Mouse (Mus musculus): ENCODE measurements around the gene Plek. TPM values are rescaled to one million over a fixed set of nuclear protein-coding genes. Genes with fewer than 3 reads are reported as not detected.

Gene Plek
- total RNA-seq, 2 experiments from 2014 or later = 0.64 to 1.4 TPM

DNA sequence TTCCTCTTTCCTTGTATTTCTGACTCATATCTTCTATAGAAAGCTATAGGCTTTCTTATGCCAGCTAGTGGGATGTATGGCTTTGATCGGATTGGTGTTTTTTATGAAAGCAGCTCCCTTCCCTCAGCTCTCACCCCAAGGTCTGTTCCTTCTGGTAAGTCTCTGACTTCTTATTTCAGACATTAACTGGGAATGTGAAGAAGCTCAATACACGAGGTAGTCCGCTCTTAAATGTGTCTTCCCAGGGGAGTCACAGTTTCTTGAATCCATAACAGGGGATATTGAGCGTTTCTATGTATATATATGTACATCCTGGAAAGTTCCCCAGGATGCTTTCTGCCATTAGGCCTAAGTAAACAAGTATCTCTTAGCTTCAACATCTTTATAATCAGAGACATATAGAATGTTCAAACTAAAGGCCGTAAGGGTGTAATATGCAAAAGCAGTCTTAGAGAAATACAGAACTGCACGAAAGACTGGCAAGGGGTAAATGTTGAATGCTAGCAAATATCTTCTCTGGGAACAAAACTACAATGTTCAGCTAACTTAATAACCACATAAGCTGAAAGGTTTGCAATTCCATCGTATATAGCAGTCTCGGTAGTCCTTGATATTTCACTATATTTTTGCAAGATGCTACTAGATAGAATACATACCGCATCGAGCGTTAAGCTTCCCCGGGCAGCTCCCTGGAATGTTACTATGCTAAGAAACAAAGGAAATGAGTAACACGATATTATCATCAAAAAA lies 101.8 kb downstream of the Plek start:
- no peak for DNase-seq (ENCODE audit: low spot score)

DNA sequence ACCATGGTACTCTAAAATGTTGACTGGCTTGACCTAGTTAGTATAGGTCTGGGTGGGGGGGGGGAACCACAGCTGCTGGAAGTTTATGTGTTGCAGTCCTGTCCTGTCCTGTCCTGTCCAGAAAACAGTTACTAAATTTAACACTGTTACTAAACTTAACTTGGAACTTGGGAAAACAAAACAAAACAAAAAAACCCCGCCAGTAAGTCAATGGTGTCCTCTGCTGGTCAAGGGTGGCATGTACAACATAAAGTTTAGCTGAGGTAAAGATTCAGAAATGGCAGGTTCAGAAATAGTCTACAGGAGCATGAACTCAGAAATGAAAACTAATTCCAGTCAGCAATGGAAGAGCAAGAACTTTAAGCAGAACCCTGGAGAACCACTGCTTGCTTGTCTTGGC lies 103.4 kb downstream of the Plek start:
- DNase-seq (ENCODE audit: low spot score) = peak; percentile 83

DNA sequence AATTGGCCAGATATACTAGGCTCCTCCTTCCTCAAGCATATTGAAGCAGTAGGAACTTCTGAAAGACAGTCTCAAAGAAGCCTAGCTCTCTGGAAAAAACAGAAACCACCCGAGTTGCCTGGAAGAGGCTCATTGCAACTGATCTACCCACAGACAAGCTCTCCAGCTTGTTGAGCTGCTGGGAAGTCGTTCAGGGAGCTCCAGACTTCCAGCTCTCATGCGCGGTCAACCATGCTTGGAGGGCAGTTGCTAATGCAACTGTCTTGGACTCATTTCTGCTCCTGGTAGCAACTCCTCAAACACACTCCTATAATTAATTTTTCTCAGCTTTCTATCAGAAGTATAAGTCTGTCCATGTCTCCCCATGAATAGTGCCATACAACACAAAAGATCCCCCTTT lies 109.2 kb downstream of the Plek start:
- DNase-seq (ENCODE audit: low spot score) = no peak

GRCm38 (mm10) chr11:16941973-16942452 lies 110.2 kb downstream of the Plek start:
- no peak for DNase-seq (ENCODE audit: low spot score)

- no peak for DNase-seq (ENCODE audit: low spot score)
Observed at GRCm38 (mm10) chr11:16941103-16941793, 110.9 kb downstream of the Plek start.

- peak; percentile 64 for DNase-seq (ENCODE audit: low spot score)
Observed at GRCm38 (mm10) chr11:16935577-16936236, 116.5 kb downstream of the Plek start.

DNA sequence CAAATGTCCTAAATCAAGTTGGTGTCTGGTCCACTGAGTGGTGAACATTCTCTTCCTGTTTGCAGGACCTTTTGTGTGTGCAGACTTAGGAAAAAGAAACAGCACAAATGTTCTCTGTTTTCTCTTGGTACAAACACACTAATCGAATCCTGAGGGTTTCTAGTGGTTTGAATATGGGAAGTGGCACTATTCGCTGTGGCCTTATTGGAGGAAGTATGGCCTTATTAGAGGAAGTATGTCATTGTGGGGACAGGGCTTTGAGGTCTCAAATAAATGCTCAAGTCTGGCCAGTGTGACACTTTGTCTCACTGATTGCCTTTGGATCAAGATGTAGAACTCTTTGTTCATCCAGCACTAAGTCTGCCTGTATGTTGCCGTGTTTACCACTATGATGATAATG lies 120.0 kb downstream of the Plek start:
- DNase-seq (ENCODE audit: low spot score) = no peak

Other genes starting within 250 kb of the Plek start
- gene Fbxo48, start 101.0 kb downstream of the Plek start, total RNA-seq (2021) = under 1 TPM; 0.09 to 0.39 TPM
- gene Cnrip1, start 795 bp downstream of the Plek start, total RNA-seq (2021) = 1 to 10 TPM; 2.6 to 2.8 TPM
- gene Ppp3r1, start 106.9 kb upstream of the Plek start, total RNA-seq (2021) = 100 to 1,000 TPM; 137 to 146 TPM
- 1 to 10 TPM; 7.5 to 9.0 TPM for gene Wdr92, start 129.7 kb upstream of the Plek start, total RNA-seq (2021)
- 10 to 100 TPM; 53.3 to 53.4 TPM for gene Pno1, start 159.2 kb upstream of the Plek start, total RNA-seq (2021)
- gene C1d, start 205.2 kb upstream of the Plek start, total RNA-seq (2021) = 10 to 100 TPM; 33.1 to 35.7 TPM

Data from gastrocnemius, adult 18-20 months (tissue).